Mouse (Mus musculus) mature B cell (primary cell): ENCODE data around the gene Gas2l2.

Source experiments
- in situ Hi-C: fragments of 300-500 bp; cut with MboI; formaldehyde crosslinking; loops from 2 replicates; pipeline ENCODE4 v1.14.3; 2019

Gene Gas2l2

GRCm38 (mm10) chr11:83443824-83444223, 14.6 kb upstream of the Gas2l2 start:
- in situ Hi-C loops, result no loop called here

- in situ Hi-C loops, result no loop called here
Observed at GRCm38 (mm10) chr11:83442596-83443267, 13.5 kb upstream of the Gas2l2 start.

- in situ Hi-C loops, result no loop called here
Observed at GRCm38 (mm10) chr11:83441235-83441634, 12.0 kb upstream of the Gas2l2 start.

- in situ Hi-C loops, result no loop called here
Observed at GRCm38 (mm10) chr11:83440081-83441064, 11.1 kb upstream of the Gas2l2 start.

- in situ Hi-C loops, result no loop called here
Observed at GRCm38 (mm10) chr11:83439426-83440060, 10.3 kb upstream of the Gas2l2 start.

- in situ Hi-C loops, result no loop called here
Observed at GRCm38 (mm10) chr11:83437377-83437776, 8.1 kb upstream of the Gas2l2 start, which contains the start of gene 1700020L24Rik. 1700020L24Rik (plus strand) TSS chr11:83437677.

- in situ Hi-C loops, result no loop called here
Observed at GRCm38 (mm10) chr11:83432533-83432932, 3.3 kb upstream of the Gas2l2 start.

GRCm38 (mm10) chr11:83426964-83427363, 2.3 kb downstream of the Gas2l2 start:
- in situ Hi-C loops, result no loop called here

- in situ Hi-C loops, result no loop called here
Observed at GRCm38 (mm10) chr11:83424681-83425080, 4.6 kb downstream of the Gas2l2 start.

GRCm38 (mm10) chr11:83421305-83421704, 8.0 kb downstream of the Gas2l2 start:
- in situ Hi-C loops, result no loop called here

- in situ Hi-C loops, result no loop called here
Observed at GRCm38 (mm10) chr11:83420338-83420737, 8.9 kb downstream of the Gas2l2 start.

- in situ Hi-C loops, result no loop called here
Observed at GRCm38 (mm10) chr11:83418566-83418965, 10.7 kb downstream of the Gas2l2 start.

GRCm38 (mm10) chr11:83417708-83418107, 11.5 kb downstream of the Gas2l2 start:
- in situ Hi-C loops, result no loop called here

- in situ Hi-C loops, result no loop called here
Observed at GRCm38 (mm10) chr11:83417080-83417479, 12.2 kb downstream of the Gas2l2 start.

- in situ Hi-C loops, result no loop called here
Observed at GRCm38 (mm10) chr11:83410510-83410909, 18.7 kb downstream of the Gas2l2 start.

- in situ Hi-C loops, result no loop called here
Observed at GRCm38 (mm10) chr11:83409792-83410291, 19.4 kb downstream of the Gas2l2 start.

- in situ Hi-C loops, result no loop called here
Observed at GRCm38 (mm10) chr11:83409087-83409754, 20.0 kb downstream of the Gas2l2 start, which contains the start of gene Rasl10b. Rasl10b (plus strand) TSS chr11:83409137.

- in situ Hi-C loops, result no loop called here
Observed at GRCm38 (mm10) chr11:83408242-83408641, 21.0 kb downstream of the Gas2l2 start.

- in situ Hi-C loops, result no loop called here
Observed at GRCm38 (mm10) chr11:83406391-83406790, 22.9 kb downstream of the Gas2l2 start.

- in situ Hi-C loops, result no loop called here
Observed at GRCm38 (mm10) chr11:83403787-83404186, 25.5 kb downstream of the Gas2l2 start.

GRCm38 (mm10) chr11:83398724-83399123, 30.5 kb downstream of the Gas2l2 start:
- in situ Hi-C loops, result no loop called here
